Mouse (Mus musculus): ENCODE data around the gene Olfr522. TPM values are rescaled to one million over a fixed set of nuclear protein-coding genes. Genes with fewer than 3 reads are reported as not detected.

The Olfr522 gene
- polyA plus RNA-seq, 1 experiment from 2014 or later: not detected

DNA sequence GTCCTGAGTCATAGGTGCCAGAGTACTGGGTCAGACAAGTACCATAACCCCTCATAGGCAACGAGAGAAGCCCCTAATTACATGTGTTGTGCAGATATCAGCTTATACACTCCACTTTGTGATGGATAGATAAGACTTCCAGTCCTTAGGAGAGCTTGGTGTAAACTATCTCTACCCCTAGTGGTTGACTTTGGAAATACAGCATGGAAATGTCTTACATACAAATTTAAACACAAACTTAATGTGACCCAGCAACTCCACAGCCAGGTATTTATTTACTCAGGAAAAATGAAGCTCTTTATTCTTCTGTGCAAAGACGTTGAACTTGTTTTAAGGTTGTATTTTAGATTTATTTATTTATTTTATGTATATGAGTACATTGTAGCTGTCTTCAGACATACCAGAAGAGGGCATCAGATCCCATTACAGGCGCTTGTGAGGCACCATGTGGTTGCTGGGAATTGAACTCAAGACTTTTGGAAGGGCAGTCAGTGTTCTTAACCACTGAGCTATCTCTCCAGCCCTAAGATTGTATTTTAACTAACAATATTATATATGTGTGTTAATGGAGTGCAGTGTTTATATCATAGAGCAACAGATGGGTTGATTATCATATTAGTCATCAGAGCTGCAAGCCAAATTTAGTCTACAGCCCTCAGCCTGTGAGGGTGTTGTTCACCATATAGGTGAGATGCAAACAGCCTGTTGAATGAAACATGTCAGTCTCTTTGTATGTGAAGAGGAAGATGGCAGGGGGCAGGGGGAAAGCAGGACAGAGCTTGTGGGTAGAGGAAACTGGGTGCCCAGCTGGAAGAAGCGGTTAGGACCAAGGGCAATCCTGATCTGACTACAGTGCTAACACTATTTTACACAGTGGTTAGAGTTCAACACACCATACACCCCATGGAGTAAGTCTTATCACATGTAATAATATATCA is 24.1 kb upstream of the Olfr522 start:
- Histone ChIP-seq H3K4me3 (no peak overlapping the region), H3K36me3 (no peaks in the 10 kb centered on the region), H3K9me3 (no peaks in the 10 kb centered on the region; the same call in 1 of the 2 replicates), H3K27me3 (no peaks in the 10 kb centered on the region), H3K4me1 (no peaks in the 10 kb centered on the region), H3K4me2 (replicated peaks) (no peak overlapping the region), H3K27ac (no peak overlapping the region), H3K9ac (no peak overlapping the region)
- WGBS: 66% methylated on average over 4 of the region's 4 CpGs
- no peak for ATAC-seq (ENCODE audit: insufficient number of reproducible peaks, insufficient read depth, low FRiP score, low TSS enrichment)

DNA sequence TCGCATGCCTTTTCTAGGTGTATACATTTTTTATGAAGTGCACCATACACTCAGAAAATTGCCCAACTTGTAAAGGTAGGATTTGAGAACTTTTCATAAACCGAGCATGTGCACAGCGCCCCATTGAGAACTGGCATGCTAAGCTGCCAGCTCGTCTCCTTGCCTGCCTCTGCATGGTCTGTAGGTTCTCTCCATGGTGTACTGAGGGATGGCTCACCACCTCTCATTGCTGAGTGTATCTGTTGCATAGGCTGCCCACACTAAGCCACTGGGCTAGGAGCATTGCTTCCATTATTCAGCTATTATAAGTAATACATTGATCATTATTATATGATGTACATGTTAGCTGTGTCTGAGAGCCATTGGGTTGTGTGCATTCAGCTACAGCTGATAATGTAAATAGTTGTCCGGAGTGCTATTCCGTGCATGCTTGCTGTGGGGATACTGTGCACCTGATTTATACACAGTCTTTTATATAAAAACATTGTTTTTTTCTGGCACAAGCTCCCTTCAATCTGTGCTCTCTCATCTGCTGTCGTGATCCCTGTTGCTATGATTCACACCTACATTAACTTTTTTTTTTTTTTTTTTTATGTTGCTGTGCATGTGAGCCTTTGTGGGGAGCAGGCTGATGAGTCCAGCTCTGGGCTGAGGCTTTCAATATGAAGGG is 23.3 kb upstream of the Olfr522 start:
- H3K4me3 ChIP-seq: no peak overlapping the region
- H3K9ac ChIP-seq: no peak overlapping the region
- H3K9me3 ChIP-seq: no peaks in the 10 kb centered on the region; the same call in 1 of the 2 replicates
- H3K36me3 ChIP-seq: no peaks in the 10 kb centered on the region
- no peaks in the 10 kb centered on the region for H3K27me3 ChIP-seq
- no peak overlapping the region for H3K27ac ChIP-seq
- H3K4me2 ChIP-seq (replicated peaks): no peak overlapping the region
- H3K4me1 ChIP-seq: no peaks in the 10 kb centered on the region
- 78% methylated on average over 7 of the region's 7 CpGs for WGBS
- no peak for ATAC-seq (ENCODE audit: insufficient number of reproducible peaks, insufficient read depth, low FRiP score, low TSS enrichment)

DNA sequence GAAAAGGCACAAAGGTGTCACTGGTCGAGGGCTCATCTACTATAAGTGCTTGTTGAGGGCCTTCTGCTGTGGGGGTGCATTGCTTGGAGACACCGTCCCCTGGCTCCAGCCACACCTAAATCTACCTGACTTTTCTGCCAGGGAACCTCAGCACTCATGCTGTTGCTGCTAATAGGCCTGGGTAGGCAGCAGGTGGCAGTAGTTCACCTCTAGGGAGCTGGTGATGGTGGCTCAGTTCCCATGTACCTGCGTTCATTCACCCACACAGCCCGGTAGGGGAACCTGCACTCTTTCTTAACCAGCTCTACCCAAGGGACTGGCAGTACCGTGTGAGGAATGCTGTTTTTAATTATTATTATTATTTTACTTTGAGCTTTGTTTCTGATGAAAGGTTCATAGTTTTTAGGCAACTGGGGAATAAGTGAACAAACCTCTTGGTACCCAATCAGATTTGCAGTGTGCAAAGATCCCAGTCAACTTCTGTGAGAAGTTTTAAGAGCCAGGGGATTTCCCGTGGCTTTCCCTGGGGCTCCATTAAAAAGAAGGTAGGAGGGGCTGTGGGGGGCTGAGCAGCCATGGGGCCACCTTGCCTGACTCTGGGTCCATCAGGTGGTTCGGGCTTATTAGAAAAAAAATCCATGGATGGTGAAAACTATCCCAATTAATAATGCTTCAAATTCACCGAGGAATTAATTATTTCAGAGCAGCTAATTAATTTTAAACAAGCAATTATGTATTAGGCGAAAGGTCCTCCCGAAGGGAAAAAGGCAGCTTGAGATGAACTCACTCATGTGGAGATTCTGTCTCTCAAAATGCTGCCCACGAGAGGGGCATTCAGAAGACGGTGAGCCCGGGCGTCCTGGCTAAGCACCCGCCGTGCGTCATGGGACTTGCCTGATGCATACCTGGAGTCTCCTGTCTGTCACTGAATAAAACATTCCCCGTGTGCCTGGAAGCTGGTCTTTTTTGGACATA is 22.4 kb upstream of the Olfr522 start:
- H3K4me1 ChIP-seq: no peaks in the 10 kb centered on the region
- no peak overlapping the region for H3K4me3 ChIP-seq
- ATAC-seq (ENCODE audit: insufficient number of reproducible peaks, insufficient read depth, low FRiP score, low TSS enrichment): no peak
- no peak overlapping the region for H3K27ac ChIP-seq
- no peaks in the 10 kb centered on the region; the same call in 1 of the 2 replicates for H3K9me3 ChIP-seq
- H3K9ac ChIP-seq: no peak overlapping the region
- no peak overlapping the region for H3K4me2 ChIP-seq (replicated peaks)
- 61% methylated on average over 18 of the region's 18 CpGs for WGBS
- no peaks in the 10 kb centered on the region for H3K27me3 ChIP-seq
- no peaks in the 10 kb centered on the region for H3K36me3 ChIP-seq

DNA sequence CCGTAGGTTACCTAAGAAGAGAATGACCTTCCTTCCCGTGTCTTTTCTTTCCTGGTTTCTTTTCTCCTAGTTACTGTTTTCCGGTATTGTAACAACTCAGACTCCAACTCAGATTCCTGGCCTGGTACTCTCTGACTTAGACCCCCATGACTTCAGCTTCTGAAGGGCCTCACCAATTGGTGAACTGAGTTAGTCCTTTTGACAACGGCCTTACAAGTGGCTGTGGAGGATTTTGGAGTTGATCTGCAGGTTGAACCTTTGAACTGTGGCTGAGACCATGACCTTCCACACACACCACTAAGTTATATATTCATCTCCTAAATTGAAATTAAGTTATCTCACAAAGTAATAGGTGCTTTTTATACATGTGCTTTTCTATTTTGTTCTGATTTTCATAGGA is 19.6 kb upstream of the Olfr522 start:
- Histone ChIP-seq H3K9ac (no peak overlapping the region), H3K9me3 (no peaks in the 10 kb centered on the region), H3K4me1 (no peaks in the 10 kb centered on the region), H3K27me3 (no peaks in the 10 kb centered on the region), H3K4me3 (no peak overlapping the region), H3K27ac (no peak overlapping the region), H3K4me2 (replicated peaks) (no peak overlapping the region), H3K36me3 (no peaks in the 10 kb centered on the region)
- 84% methylated on average over 4 of the region's 4 CpGs for WGBS
- ATAC-seq (ENCODE audit: insufficient number of reproducible peaks, insufficient read depth, low FRiP score, low TSS enrichment): no peak

DNA sequence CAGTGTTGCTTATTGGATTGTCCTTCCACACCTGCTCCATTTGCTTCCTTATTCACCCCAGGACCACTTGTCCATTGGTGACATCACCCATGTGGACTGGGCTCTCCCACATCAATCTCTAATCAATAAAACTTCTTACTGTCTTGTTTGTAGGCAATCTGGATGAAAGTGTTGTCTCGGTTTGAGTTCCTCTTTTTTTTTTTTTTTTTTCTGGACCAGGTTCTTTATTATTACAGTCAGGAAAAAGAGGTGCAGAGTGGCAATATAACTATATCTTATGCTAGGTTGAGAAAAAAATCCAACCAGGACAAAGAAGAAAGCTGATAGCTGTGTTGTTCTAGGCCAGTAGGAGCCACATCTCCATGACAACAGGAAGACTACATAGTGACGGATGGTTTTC is 16.1 kb upstream of the Olfr522 start:
- Histone ChIP-seq H3K27ac (no peak overlapping the region), H3K4me3 (no peak overlapping the region), H3K9me3 (no peaks in the 10 kb centered on the region), H3K27me3 (no peaks in the 10 kb centered on the region), H3K9ac (no peak overlapping the region), H3K36me3 (no peaks in the 10 kb centered on the region), H3K4me2 (replicated peaks) (no peak overlapping the region), H3K4me1 (no peaks in the 10 kb centered on the region)
- no peak for ATAC-seq (ENCODE audit: insufficient number of reproducible peaks, insufficient read depth, low FRiP score, low TSS enrichment)
- WGBS: 83% methylated on average over 2 of the region's 2 CpGs

DNA sequence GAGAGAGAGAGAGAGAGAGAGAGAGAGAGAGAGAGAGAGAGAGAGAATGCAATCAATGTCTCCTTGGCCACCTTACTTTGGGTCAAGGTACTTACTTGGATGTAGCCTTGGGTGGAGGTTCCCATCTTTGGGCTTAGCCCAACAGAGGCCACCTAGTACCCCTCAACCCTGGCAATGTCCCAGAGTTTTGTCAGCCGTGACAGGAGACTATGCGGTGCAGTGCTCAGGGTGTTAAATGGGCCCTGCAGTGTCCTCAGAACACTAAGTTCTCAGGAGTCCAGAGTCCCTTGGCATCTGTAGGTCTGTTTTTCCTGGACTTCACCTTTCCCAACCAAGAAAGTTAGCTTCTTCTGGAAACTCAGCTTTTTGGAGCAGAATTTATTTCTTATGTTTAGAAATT is 14.6 kb upstream of the Olfr522 start:
- Histone ChIP-seq H3K4me2 (replicated peaks) (no peak overlapping the region), H3K27me3 (no peaks in the 10 kb centered on the region), H3K4me1 (no peaks in the 10 kb centered on the region), H3K4me3 (no peak overlapping the region), H3K27ac (no peak overlapping the region), H3K36me3 (no peaks in the 10 kb centered on the region), H3K9me3 (no peaks in the 10 kb centered on the region), H3K9ac (no peak overlapping the region)
- ATAC-seq (ENCODE audit: insufficient number of reproducible peaks, insufficient read depth, low FRiP score, low TSS enrichment): no peak
- WGBS: 92% methylated on average over 2 of the region's 2 CpGs

DNA sequence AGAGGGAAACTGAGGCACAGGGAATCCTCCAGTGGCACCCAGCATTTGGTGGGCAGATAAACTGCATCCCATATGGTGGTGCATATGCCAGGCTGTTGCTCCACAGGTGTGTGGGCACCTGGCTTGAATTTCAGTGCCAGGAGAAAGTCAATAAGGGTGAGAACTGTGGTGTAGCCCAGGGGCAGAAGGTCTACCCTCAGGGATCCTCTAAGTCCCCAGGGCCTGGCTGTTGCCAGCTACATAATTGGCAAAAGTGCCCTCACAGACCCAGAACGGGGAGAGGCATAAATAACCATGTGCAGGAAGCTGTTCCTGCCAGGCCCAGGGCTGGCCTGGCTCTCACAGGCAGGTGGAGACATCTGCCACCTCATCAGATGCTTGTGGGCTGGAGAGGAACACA is 8.4 kb upstream of the Olfr522 start, which contains the start of gene Olfr523:
Gene Olfr523 (plus strand): TSS at position 282 of the 400 bp plus-strand sequence.
- WGBS: 55% methylated on average over 1 of the region's 1 CpGs
- no peak within 1 kb of the TSS for H3K4me2 ChIP-seq (replicated peaks)
- H3K4me3 ChIP-seq: no peak within 1 kb of the TSS
- H3K36me3 ChIP-seq: no peaks in the 10 kb centered on the region
- no peak within 1 kb of the TSS for H3K27ac ChIP-seq
- no peaks in the 10 kb centered on the region for H3K27me3 ChIP-seq
- H3K9ac ChIP-seq: no peak within 1 kb of the TSS
- no peaks in the 10 kb centered on the region for H3K9me3 ChIP-seq
- no peaks in the 10 kb centered on the region for H3K4me1 ChIP-seq
- ATAC-seq (ENCODE audit: insufficient number of reproducible peaks, insufficient read depth, low FRiP score, low TSS enrichment): no peak

DNA sequence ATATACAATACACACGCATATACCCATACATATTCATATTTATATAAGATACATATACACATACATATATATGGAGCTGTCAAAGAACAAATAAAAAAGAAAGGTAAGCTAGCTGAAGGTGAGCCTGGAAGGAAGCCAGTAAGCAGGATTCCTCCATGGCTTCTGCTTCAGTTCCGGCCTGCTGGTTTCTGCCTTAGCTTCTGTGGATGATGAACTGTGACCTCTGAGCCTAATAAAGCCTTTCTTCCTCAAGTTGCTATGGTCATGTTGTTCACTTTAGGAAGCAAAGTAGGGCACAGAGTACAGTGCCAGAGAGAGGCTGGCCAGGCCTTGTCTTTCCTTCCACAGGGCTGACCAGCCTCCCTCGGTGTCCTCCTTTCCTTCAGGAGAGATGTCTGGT is 6.3 kb upstream of the Olfr522 start:
- Histone ChIP-seq H3K4me1 (no peaks in the 10 kb centered on the region), H3K27me3 (no peaks in the 10 kb centered on the region), H3K4me2 (replicated peaks) (no peak overlapping the region), H3K27ac (no peak overlapping the region), H3K9ac (no peak overlapping the region), H3K4me3 (no peak overlapping the region), H3K9me3 (no peaks in the 10 kb centered on the region), H3K36me3 (no peaks in the 10 kb centered on the region)
- no peak for ATAC-seq (ENCODE audit: insufficient number of reproducible peaks, insufficient read depth, low FRiP score, low TSS enrichment)
- 91% methylated on average over 3 of the region's 3 CpGs for WGBS

DNA sequence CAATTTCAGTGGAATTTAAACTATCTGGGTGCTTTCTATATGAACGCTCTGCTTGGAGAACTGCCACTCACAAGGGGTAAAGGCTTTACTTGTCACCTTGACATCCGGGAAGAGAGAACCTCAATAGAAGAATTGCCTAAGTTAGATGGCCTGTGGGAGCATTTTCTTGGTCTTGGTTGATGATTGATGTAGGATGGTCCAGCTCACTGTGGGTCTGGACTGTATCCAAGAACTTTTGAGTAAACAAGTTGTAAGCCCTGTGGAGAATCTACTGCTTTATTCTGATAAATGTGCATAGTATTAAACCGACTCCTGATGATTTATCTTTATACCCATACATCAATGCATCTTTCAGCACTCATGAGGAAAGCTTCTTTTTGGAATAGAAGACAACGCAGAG is 4.8 kb upstream of the Olfr522 start:
- Histone ChIP-seq H3K27me3 (no peaks in the 10 kb centered on the region), H3K9me3 (no peaks in the 10 kb centered on the region), H3K36me3 (no peaks in the 10 kb centered on the region), H3K4me2 (replicated peaks) (no peak overlapping the region), H3K4me3 (no peak overlapping the region), H3K4me1 (no peaks in the 10 kb centered on the region), H3K27ac (no peak overlapping the region), H3K9ac (no peak overlapping the region)
- WGBS: 70% methylated on average over 4 of the region's 4 CpGs
- ATAC-seq (ENCODE audit: insufficient number of reproducible peaks, insufficient read depth, low FRiP score, low TSS enrichment): no peak

DNA sequence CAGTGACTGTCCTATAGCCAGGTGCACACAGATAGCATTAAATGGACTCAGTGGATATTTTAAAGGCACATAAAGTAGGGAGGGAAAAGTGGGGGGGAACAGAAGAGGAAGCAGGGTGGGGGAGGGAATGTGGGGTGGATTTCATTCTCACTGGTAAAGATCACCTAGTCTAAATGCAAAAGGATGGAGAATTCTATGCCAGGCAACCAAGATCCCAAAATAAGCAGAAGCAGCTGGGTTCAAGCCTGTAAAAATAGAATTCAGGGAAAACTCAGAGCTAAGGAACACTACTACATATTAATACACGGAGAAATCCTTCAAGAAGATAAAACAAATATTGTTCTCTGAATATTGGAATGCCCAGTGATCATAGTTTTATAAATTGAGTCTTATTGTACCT is 3.4 kb upstream of the Olfr522 start:
- no peak for ATAC-seq (ENCODE audit: insufficient number of reproducible peaks, insufficient read depth, low FRiP score, low TSS enrichment)
- no peak overlapping the region for H3K4me3 ChIP-seq
- H3K4me1 ChIP-seq: no peaks in the 10 kb centered on the region
- H3K4me2 ChIP-seq (replicated peaks): no peak overlapping the region
- no peaks in the 10 kb centered on the region for H3K9me3 ChIP-seq
- no peak overlapping the region for H3K27ac ChIP-seq
- no peaks in the 10 kb centered on the region for H3K27me3 ChIP-seq
- H3K9ac ChIP-seq: no peak overlapping the region
- no peaks in the 10 kb centered on the region for H3K36me3 ChIP-seq
- 83% methylated on average over 1 of the region's 1 CpGs for WGBS

DNA sequence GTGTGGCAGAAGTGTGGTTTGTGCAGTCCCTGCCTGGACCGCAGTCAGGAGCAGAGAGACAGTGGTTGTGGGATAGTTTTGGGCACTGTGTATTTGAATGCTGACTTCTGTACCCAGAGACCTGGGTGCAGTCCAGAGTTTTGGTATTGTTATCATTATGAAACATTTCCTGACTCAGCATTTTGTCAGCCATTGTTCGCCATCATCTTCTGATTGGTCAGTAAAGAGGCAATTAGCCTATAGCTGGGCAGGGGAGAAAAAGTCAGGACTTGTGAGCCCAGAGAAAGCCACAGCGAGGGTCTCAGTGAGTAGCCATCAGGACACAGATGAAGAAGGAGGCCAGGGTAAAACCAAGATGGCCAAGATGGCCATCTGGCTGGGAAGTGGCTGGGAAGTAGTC is 4.2 kb downstream of the Olfr522 start:
- WGBS: 78% methylated on average over 3 of the region's 3 CpGs
- H3K27me3 ChIP-seq: peaks cover under 1% of the 10 kb centered on the region
- H3K4me3 ChIP-seq: no peak overlapping the region
- no peak overlapping the region for H3K27ac ChIP-seq
- no peaks in the 10 kb centered on the region for H3K36me3 ChIP-seq
- H3K9ac ChIP-seq: no peak overlapping the region
- H3K4me2 ChIP-seq (replicated peaks): no peak overlapping the region
- no peaks in the 10 kb centered on the region for H3K4me1 ChIP-seq
- H3K9me3 ChIP-seq: no peaks in the 10 kb centered on the region
- ATAC-seq (ENCODE audit: insufficient number of reproducible peaks, insufficient read depth, low FRiP score, low TSS enrichment): no peak
